Mouse (Mus musculus): Measurements from ENCODE around the gene 4930438A08Rik. TPM values are rescaled to one million over a fixed set of nuclear protein-coding genes. Genes with fewer than 3 reads are reported as not detected.
"Not testable (repeated sequence)": the region's sequence is repeated elsewhere in the genome, so short reads cannot be mapped to it uniquely, and the experiment has no call there.

4930438A08Rik gene
- total RNA-seq, 2 experiments from 2014 or later, result not detected

DNA sequence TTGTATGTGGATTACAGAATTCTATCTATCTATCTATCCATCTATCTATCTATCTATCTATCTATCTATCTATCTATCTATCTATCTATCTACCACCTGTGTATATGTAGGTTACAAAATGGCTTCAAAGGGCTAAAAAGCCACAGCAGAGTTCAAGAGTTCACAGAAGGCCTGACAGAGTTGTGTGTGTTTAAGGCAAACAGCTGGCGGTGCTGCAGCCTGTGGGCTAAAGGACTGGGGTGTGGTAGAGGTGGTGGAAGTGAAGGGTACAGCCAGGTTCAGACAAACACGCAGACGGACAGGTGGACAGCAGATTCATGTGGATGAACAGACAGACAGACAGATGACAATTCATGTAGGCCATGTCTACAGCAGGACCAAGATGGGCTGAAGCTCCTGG lies 6.3 kb upstream of the 4930438A08Rik start:
- ATAC-seq (replicated peaks; ENCODE audit: low FRiP score, low TSS enrichment, poor library complexity, severe bottlenecking), result no peak

DNA sequence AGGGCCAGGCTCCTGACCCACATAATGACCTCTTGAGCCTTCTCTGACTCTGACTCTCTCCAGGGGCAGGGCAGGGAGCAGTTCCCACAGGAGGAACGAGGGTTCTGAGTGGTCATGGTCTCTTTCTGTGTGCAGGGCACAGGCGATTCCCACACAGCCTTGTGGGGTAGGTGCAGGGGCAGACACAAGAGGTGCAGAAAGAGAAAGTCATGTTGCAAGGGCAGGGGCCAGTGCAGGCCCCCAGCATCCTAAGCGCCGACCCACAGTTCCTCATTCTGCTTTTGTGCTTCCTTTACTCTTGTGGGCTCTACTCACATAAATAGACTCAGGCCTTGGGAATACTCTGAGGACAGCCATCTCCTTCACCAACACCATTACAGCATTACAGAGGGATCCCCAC lies 1.2 kb downstream of the 4930438A08Rik start:
- ATAC-seq (replicated peaks; ENCODE audit: low FRiP score, low TSS enrichment, poor library complexity, severe bottlenecking), result no peak

DNA sequence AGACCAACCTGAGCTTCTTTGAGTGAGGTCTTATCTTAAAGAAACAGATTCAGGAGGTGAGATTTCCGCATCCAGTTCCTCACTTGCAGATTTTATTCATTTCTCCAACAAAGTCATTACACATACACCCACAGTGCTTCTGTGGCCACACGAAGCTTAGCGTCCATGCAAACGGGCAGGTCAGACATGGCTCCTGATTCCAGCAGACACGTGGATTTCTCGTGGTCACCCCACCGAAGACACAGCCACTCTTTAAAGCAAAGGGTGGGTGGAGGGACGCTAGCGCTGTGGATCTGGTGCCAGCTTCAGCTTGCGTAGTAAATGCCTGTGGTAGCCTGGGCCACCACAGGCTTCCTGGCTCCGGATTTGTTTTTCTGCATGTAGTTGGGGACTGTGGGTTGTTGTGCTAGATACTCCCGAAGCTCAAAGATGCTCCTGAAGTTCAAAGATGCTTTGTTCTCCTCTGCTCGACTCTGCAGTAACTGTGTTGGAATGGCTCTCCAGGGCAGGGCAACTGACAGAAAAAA lies 7.4 kb downstream of the 4930438A08Rik start:
- ATAC-seq (replicated peaks; ENCODE audit: low FRiP score, low TSS enrichment, poor library complexity, severe bottlenecking), result no peak

DNA sequence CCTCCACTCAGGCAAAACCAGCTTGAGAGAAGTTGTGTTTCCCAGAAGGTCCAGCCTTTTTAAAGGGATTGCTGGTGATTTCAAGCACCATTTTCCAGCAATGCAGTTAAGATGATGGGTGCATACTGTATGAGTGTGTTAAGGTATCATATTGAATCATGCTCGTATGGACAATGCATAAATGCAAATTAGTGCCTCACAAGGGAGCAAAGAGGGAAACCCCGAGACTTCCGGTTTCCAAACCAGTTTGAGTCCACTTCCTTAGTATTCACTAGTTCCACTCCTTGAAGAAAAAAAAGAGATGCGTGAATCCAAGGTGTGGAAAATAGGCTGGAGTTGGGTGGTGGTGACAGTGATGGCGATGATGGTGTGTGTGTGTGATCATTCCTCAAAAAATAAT lies 7.9 kb downstream of the 4930438A08Rik start:
- no peak for ATAC-seq (replicated peaks; ENCODE audit: low FRiP score, low TSS enrichment, poor library complexity, severe bottlenecking)

DNA sequence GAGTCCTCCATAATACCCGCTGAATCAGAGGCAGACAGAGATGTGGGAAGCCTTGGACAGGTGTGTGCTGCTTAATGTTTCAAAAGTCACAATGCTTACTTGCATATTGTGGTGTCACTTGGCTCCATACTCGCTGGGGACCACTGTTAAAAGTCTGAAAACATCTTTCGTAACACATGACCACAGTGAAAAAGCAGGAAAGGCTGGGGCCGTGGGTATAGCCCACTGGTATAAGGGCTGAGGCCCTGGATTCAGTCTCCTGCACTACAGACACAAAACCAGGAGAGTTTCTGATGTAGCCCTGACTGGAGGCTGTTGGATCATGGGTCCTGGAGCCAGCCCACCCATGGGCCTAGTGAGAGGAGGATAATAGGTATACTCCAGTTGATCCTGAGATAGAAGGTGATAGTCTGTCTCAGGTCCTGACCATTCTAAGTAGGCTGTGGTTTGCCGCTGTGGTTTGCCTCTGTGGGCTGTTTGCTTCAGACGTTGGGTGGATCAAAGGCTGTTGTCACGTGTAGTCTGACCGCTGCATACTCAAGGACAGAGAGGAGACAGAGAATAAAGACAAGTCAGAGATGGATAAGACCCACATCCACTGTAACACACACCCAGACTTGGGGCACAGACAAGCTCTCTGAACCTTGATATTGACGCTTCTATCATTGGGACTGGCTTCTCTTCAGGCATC lies 15.5 kb downstream of the 4930438A08Rik start:
- no peak for ATAC-seq (replicated peaks; ENCODE audit: low FRiP score, low TSS enrichment, poor library complexity, severe bottlenecking)

DNA sequence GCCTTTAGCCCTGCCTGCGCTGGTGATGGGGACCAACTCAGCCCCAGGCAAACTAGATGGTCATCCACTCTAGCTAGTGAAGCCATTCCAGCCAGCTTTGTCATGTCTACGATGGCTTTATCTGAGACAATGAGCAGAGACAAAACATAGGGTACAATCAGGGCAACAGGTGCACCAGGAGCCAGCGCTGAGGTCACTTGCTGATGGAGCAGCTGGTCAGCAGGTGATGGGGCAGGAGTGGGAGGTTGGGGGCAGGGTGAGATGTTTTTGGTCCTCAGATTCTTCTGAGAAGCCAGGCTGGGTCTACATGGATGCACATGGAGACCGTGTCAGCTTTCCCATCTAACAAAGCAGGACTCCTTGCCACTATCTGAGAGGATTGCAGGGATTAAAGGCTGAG lies 16.2 kb downstream of the 4930438A08Rik start:
- ATAC-seq (replicated peaks; ENCODE audit: low FRiP score, low TSS enrichment, poor library complexity, severe bottlenecking), result no peak

DNA sequence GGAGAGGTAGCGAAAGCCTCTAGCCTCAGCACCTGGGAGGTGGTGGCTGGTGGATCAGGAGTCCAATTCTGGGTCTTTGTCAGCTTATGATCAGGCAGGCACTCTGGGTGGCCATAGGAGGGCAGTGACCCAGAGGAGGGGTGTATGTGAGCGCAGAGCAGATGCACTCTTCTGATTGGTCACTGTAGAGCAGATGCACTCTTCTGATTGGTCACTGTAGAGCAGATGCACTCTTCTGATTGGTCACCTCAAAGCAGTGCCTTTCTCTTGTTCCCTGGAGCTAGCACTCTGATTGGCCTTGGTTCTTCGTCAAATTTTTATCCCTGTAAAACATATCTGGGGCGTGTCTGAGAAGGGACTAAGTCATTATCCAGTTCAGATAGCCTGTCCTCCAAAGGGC lies 18.2 kb downstream of the 4930438A08Rik start:
- ATAC-seq (replicated peaks; ENCODE audit: low FRiP score, low TSS enrichment, poor library complexity, severe bottlenecking), result peak; percentile 48; the same call in 1 of the 2 replicates

DNA sequence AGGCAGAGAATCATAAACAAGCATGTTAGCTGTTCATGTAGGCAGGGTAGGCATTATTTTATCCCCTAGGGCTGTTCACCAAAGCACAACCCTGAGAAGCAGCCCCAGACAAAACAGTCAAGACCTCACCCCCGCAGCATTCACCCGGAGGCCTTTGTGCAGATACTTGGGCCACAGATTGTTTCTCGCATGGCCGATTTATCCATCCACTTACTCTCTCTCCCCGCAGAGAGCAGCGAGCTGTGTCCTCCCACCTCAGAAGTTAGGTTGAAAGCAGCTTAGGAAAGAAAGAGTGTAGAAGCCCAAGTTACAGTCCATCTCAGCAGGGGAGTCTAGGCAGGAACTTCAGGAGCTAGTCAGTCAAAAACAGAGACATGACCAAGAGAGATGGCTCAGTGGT lies 22.8 kb downstream of the 4930438A08Rik start:
- ATAC-seq (replicated peaks; ENCODE audit: low FRiP score, low TSS enrichment, poor library complexity, severe bottlenecking), result no peak

DNA sequence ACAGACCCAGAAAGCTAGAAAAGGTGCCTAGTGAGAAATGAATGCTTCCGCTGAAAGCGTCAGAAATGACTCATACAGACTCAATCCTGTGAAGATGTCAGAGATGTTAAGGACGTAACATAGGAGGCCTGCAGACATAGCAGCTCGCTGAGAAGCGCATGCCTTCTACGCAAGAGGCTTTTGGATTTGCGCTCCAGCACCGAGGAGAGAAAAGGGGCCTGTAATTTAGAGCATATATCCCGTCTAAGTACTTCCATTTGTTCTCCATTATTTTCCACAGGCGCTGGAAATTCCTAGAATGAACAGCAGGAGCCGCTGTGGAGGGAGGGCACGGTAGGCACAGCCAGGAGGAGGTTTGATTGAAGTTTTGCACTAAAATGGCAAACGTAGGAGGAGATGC lies 26.5 kb downstream of the 4930438A08Rik start:
- peak; percentile 25; the same call in 1 of the 2 replicates for ATAC-seq (replicated peaks; ENCODE audit: low FRiP score, low TSS enrichment, poor library complexity, severe bottlenecking)

DNA sequence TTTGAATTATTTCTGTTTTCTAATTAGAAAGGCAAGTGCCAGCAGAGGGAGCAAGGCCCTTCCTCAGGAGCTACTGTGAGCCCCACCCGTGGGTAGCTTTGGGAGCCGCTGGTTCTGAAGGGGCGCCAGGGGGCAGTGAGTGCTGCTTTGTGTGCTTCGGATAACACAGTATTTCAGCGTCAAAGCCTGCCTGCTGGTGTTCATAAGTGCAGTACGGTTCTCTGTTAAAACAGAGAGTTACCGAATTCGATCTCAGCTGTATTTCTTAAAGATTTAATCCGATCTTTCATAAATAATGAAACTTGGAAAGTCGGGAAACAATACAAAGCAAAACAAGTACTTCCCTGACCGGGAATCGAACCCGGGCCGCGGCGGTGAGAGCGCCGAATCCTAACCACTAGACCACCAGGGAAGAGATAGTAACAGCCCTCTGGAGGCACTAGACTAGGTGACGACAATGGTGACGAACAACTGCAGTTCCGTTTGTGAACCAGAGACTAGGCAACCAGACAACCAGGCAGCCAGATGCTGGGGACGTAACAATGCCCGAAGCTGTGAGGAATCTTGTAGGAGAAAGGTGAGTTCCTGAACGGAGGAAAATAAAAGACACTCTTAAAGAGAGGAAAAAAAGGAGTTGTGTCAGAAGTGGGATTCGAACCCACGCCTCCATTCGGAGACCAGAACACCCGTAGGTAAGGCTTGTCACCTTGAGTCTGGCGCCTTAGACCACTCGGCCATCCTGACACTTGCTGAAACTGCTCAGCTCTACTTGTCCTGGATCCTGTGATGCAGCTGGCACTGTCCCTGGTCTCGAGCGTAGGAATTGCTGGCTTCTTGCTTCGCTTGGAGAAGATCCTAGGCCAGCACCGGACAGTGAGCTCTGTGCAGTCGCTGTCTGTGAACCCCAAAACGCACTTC lies 27.5 kb downstream of the 4930438A08Rik start:
- ATAC-seq (replicated peaks; ENCODE audit: low FRiP score, low TSS enrichment, poor library complexity, severe bottlenecking), result peak; percentile 88

DNA sequence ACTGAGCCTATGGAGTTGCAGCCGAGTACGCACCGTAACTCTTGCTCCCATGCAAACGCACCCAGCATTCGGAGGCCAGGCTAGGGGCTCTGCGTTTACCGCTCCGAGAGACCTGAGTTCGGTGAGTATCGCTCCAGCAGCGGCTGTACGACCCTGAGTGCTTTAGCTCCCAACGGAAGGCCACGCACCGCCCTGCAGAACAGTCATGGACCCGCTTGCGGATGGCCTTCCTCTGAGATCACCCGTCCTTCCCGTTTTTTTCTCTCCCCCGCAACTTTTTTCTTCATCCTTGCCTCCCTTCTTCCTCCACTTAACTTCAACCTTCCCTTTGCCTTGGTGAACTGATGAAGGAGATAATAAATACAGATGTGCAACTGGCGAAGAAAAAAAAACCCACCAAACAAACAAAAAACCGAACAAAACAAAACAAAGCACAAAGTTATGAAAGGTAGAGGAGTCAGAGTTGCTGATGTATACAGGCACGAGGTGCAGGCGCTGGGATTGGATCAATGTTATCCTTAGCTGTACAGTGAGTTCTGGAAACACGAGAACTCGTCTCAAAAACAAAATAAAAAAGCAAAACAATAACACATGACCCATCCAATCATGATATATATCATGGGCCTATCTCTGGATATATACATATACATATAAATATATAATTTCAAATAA lies 28.3 kb downstream of the 4930438A08Rik start:
- ATAC-seq (replicated peaks; ENCODE audit: low FRiP score, low TSS enrichment, poor library complexity, severe bottlenecking), result peak; percentile 51

DNA sequence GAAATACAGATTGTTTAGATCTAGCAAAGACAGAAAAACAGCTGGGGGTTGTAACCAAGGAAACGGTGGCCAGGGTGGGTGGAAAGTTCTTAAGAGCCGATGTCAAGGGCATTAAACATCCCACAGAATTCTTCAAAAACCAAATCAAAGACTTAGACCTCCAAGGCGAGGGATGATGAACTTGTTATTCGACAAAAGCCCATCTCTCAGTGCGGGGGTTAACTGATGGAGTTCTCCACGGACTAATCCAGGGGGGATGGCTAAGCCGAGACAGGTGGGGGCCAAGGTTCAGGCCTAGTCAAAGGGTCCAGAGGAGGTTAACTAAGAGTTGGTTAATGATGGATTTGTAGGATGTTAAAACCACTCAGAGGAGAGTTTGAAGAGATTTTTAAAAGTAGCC lies 29.0 kb downstream of the 4930438A08Rik start:
- no peak for ATAC-seq (replicated peaks; ENCODE audit: low FRiP score, low TSS enrichment, poor library complexity, severe bottlenecking)

DNA sequence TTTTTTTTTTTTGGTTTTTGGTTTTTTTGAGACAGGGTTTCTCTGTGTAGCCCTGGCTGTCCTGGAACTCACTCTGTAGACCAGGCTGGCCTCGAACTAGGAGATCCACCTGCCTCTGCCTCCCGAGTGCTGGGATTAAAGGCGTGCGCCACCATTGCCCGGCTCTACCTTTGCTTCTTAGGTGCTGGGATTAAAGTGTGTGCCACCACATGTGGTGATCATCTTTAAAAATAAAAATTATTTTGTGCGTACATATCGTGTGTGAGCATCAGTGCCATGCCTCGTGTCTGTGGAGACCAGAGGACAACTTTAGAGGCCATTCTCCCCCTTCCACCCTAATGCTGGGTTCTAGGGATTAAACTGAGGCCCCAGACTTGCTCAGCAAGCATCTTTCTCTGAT lies 30.7 kb downstream of the 4930438A08Rik start:
- not testable (repeated sequence) for ATAC-seq (replicated peaks; ENCODE audit: low FRiP score, low TSS enrichment, poor library complexity, severe bottlenecking)

DNA sequence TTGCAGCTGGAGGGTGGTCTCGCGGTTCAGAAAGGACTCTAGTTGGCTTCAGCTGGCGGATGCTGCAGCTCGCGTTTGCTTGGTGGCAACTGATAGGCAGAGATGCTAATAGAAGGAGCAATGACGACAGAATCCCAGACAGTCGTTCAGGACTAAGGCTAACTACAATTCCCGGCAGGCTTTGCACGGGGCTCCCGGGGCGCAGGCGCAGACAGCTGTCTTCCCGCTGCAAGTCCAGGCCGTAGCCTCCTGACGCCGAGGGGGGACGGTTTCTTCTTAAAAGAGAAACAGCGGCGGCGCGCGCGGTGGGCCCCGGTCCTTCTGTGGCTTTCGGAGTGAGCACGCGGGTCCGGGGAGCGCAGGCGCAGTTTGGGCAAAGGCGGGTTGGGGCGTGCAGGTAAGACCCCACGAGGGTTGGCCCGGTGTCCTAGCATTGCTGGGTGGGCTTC lies 32.3 kb downstream of the 4930438A08Rik start, which contains the start of gene Zfp692:
Gene Zfp692 (plus strand): TSS at position 210 of the 449 bp plus-strand sequence.
- ATAC-seq (replicated peaks; ENCODE audit: low FRiP score, low TSS enrichment, poor library complexity, severe bottlenecking), result peak; percentile 70

DNA sequence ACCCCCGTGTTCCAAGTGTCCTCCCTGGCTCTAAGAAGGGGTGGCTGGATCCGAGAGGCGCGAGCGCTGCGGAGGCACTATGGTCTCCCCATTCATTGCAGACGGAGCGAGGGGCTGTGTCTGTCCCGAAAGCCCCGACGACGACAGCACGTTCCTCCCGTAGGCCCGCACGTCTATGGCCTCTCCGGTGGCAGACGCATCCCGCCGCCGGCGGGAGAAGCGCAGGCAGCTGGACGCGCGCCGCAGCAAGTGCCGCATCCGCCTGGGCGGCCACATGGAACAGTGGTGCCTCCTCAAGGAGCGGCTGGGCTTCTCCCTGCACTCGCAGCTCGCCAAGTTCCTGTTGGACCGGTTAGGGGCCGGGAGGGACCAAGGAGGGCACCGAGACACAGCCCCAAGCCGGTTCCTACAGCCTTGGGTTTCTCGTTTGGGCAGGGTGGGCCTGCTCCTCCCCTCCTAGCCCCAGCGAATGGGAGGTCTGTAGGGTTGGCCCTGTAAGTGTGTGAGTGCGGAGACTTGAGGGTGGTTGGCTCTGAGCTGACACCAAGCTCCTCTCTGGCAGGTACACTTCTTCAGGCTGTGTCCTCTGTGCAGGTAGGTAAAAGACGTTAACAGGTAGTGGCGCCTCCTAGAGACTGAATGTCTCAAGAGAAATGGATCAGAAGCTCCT lies 32.9 kb downstream of the 4930438A08Rik start:
- ATAC-seq (replicated peaks; ENCODE audit: low FRiP score, low TSS enrichment, poor library complexity, severe bottlenecking), result peak; percentile 82

DNA sequence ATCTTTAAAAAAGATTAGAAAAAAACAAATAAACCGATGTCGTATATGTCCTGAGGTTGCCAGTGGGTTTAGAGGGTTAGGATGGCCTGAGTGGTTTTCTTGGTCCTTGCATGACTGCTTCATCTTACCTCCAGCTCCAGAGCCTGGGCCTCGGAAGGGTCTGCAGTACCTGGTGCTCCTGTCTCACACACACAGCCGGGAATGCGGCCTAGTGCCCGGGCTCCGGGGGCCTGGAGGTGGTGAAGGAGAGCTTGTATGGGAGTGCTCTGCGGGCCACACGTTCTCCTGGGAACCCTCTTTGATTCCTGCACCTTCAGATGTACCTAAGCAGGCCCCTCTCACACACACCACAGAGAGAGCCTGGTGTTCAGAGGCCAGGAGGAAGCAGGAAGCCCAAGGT lies 34.1 kb downstream of the 4930438A08Rik start:
- no peak for ATAC-seq (replicated peaks; ENCODE audit: low FRiP score, low TSS enrichment, poor library complexity, severe bottlenecking)

DNA sequence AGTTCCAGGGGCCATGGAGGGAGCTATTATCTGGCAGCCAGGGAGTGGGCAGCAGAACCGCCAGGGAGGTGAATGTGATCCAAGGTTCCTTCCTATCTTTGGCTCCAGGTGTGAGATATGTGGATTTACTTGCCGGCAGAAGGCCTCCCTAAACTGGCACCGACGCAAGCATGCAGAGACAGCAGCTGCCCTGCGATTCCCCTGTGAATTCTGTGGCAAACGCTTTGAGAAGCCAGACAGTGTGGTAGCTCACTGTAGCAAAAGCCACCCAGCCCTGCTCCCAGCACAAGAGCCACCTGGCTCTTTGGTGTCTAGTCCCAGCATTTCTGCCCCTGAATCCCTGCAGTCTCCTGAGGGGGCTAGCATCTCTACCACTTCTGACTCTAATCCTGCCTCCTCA lies 39.5 kb downstream of the 4930438A08Rik start:
- ATAC-seq (replicated peaks; ENCODE audit: low FRiP score, low TSS enrichment, poor library complexity, severe bottlenecking), result 0 out of 2 replicates have a peak, but pooled peaks have one; percentile 13

DNA sequence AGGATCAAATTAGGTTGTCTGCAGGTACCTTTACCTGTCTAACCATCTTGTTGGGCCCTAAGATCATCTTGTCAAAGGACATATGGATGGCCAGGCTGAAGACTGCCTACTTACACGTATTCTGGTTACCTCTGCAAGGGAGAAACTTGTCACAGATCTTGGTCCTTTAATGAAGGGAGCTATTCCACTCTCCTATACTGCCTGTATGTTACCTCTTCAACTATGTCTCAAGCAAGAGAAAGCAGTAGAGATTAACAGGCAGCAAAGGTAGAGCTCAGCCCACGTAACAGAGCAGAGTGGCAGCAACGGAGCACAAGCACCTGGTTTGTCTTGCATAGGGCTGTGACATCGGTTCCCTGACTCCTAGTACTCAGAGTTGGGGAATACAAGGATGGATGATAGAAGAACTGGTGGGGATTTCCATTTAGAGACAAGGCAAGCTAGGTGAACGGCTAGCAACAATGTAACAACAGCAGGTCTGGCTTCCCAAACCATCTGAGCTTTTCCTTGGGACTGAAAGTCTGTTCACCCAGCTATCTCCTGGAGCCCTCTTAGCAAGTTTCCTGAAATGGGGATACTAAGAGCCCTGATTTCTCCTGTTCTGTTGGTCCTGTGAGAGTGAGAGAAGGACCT lies 41.1 kb downstream of the 4930438A08Rik start:
- no peak for ATAC-seq (replicated peaks; ENCODE audit: low FRiP score, low TSS enrichment, poor library complexity, severe bottlenecking)

DNA sequence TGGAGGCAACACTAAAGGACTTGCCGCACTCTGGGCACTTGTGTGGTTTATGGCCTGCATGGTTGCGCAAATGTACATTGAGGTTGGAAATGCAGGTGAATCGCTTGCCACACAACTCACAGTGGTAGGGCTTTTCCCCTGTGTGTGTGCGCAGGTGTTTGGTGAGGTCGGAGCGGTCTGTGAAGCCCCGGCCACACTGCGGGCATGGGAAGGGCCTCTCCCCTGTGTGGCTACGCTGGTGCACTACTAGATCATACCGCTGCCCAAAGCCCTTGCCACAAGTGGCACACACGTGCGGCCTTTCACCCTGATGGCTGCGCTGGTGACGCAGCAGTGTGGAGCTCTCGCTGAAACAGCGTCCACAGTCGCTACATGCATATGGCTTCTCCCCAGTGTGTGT lies 41.7 kb downstream of the 4930438A08Rik start:
- ATAC-seq (replicated peaks; ENCODE audit: low FRiP score, low TSS enrichment, poor library complexity, severe bottlenecking), result peak; percentile 12; the same call in 1 of the 2 replicates

All from megakaryocyte-erythroid progenitor cell, adult 5-6 weeks (primary cell).